Mouse (Mus musculus): ENCODE results near the gene Exoc3l4. TPM values are rescaled to one million over a fixed set of nuclear protein-coding genes. Genes with fewer than 3 reads are reported as not detected.

The Exoc3l4 gene
- polyA plus RNA-seq, 1 experiment from 2014 or later = 7.3 TPM

DNA sequence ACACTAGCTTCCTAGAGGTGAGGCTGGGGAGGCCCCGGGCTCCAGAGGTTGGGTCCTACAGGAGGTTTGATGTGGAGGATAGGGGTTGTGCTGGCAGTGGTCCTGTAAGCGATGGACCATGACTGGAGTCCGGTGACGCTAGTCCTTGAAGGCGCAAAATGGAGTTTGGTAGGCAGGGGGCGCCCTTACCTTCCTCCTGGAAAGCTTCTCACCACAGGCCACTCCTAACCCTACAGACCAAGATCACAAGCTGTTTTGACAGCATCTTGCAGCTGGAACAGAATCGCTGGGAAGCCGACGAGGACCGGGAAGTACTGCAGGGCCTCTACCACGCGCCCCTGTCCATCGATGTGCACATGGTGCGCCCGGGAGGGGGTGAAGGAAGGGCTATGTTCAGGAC is 8.4 kb downstream of the Exoc3l4 start:
- ATAC-seq (replicated peaks; ENCODE audit: insufficient number of reproducible peaks, low FRiP score, low TSS enrichment, low read depth) = no peak; the same call in 1 of the 2 replicates
- peak; percentile 90 for DNase-seq (ENCODE audit: low spot score)
- no peak overlapping the region for H3K4me3 ChIP-seq (ENCODE audit: low read depth, low read length)
- H3K9ac ChIP-seq (replicated peaks; ENCODE audit: low read length) = no peak overlapping the region
- H3K9me3 ChIP-seq (replicated peaks; ENCODE audit: control insufficient read depth, low read length) = no peaks in the 10 kb centered on the region
- WGBS = 3% methylated on average over 15 of the region's 15 CpGs
- no peak overlapping the region; the same call in 1 of the 2 replicates for H3K4me2 ChIP-seq (ENCODE audit: low read depth, low read length)
- no peaks in the 10 kb centered on the region for H3K36me3 ChIP-seq (replicated peaks; ENCODE audit: control insufficient read depth, insufficient read depth, low read depth, low read length)
- H3K27ac ChIP-seq (replicated peaks; ENCODE audit: low read depth, low read length) = no peak overlapping the region
- H3K4me1 ChIP-seq (ENCODE audit: control insufficient read depth, insufficient read depth, low read length) = peaks cover 4% of the 10 kb centered on the region; the same call in 1 of the 2 replicates
- H3K27me3 ChIP-seq (ENCODE audit: control insufficient read depth, insufficient read depth, low read length) = peaks cover 67% of the 10 kb centered on the region

- Histone ChIP-seq H3K27me3 (ENCODE audit: control insufficient read depth, insufficient read depth, low read length) (peaks cover 73% of the 10 kb centered on the region), H3K9ac (replicated peaks; ENCODE audit: low read length) (no peak overlapping the region), H3K4me3 (ENCODE audit: low read depth, low read length) (no peak overlapping the region), H3K4me2 (ENCODE audit: low read depth, low read length) (no peak overlapping the region), H3K4me1 (ENCODE audit: control insufficient read depth, insufficient read depth, low read length) (peaks cover 7% of the 10 kb centered on the region; the same call in 1 of the 2 replicates), H3K27ac (replicated peaks; ENCODE audit: low read depth, low read length) (no peak overlapping the region), H3K9me3 (replicated peaks; ENCODE audit: control insufficient read depth, low read length) (no peaks in the 10 kb centered on the region), H3K36me3 (replicated peaks; ENCODE audit: control insufficient read depth, insufficient read depth, low read depth, low read length) (no peaks in the 10 kb centered on the region)
- ATAC-seq (replicated peaks; ENCODE audit: insufficient number of reproducible peaks, low FRiP score, low TSS enrichment, low read depth) = 0 out of 2 replicates have a peak, but pooled peaks have one; percentile 27
- DNase-seq (ENCODE audit: low spot score) = peak; percentile 91
- 17% methylated on average over 29 of the region's 29 CpGs for WGBS
Observed at GRCm38 (mm10) chr12:111425789-111426460, 9.1 kb downstream of the Exoc3l4 start.

DNA sequence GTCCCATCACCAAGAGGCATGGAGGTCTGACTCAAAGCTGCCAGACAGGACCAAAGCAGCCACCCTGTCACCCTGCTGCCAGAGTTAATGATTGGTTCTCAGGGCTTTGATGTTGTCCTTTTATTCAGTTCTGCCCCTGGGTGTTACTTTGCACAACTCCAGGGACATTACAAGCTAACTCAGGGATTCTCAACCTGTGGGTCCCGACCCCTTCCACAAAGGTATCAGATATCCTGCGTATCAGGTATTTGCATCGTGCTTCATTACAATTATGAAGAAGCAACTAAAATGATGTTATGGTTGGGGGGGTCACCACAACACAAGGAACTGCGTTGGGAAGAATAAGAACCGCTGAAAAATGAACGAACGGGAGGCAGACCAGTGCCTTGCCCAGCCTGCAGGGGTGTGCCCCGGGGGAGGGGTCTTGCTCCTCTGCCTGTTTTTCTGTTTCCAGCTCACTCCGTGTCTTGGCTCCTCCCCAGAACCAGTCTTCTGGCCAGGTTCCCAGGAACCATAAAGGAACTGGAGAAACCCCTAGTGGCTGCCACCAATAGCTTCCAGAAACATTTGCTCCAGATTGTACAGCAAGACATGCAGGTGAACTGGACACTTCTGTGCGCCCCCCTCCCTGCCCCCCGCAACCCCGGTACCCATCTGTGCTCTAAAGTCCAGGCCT is 10.8 kb downstream of the Exoc3l4 start:
- peaks cover 62% of the 10 kb centered on the region for H3K27me3 ChIP-seq (ENCODE audit: control insufficient read depth, insufficient read depth, low read length)
- no peak overlapping the region for H3K4me3 ChIP-seq (ENCODE audit: low read depth, low read length)
- ATAC-seq (replicated peaks; ENCODE audit: insufficient number of reproducible peaks, low FRiP score, low TSS enrichment, low read depth) (no peak), DNase-seq (ENCODE audit: low spot score) (no peak)
- H3K9me3 ChIP-seq (replicated peaks; ENCODE audit: control insufficient read depth, low read length) = no peaks in the 10 kb centered on the region
- peaks cover 7% of the 10 kb centered on the region for H3K4me1 ChIP-seq (ENCODE audit: control insufficient read depth, insufficient read depth, low read length)
- H3K9ac ChIP-seq (replicated peaks; ENCODE audit: low read length) = no peak overlapping the region
- WGBS = 47% methylated on average over 12 of the region's 12 CpGs
- H3K36me3 ChIP-seq (replicated peaks; ENCODE audit: control insufficient read depth, insufficient read depth, low read depth, low read length) = no peaks in the 10 kb centered on the region
- no peak overlapping the region for H3K27ac ChIP-seq (replicated peaks; ENCODE audit: low read depth, low read length)
- H3K4me2 ChIP-seq (ENCODE audit: low read depth, low read length) = no peak overlapping the region

GRCm38 (mm10) chr12:111428364-111428763 is 11.5 kb downstream of the Exoc3l4 start:
- Histone ChIP-seq H3K4me3 (ENCODE audit: low read depth, low read length) (no peak overlapping the region), H3K4me1 (ENCODE audit: control insufficient read depth, insufficient read depth, low read length) (peaks cover 7% of the 10 kb centered on the region), H3K9ac (replicated peaks; ENCODE audit: low read length) (no peak overlapping the region; the same call in 1 of the 2 replicates), H3K27me3 (ENCODE audit: control insufficient read depth, insufficient read depth, low read length) (peaks cover 54% of the 10 kb centered on the region), H3K4me2 (ENCODE audit: low read depth, low read length) (peak overlapping the region; percentile 19), H3K27ac (replicated peaks; ENCODE audit: low read depth, low read length) (no peak overlapping the region), H3K36me3 (replicated peaks; ENCODE audit: control insufficient read depth, insufficient read depth, low read depth, low read length) (no peaks in the 10 kb centered on the region), H3K9me3 (replicated peaks; ENCODE audit: control insufficient read depth, low read length) (no peaks in the 10 kb centered on the region)
- ATAC-seq (replicated peaks; ENCODE audit: insufficient number of reproducible peaks, low FRiP score, low TSS enrichment, low read depth) (no peak), DNase-seq (ENCODE audit: low spot score) (no peak)
- 20% methylated on average over 8 of the region's 8 CpGs for WGBS

DNA sequence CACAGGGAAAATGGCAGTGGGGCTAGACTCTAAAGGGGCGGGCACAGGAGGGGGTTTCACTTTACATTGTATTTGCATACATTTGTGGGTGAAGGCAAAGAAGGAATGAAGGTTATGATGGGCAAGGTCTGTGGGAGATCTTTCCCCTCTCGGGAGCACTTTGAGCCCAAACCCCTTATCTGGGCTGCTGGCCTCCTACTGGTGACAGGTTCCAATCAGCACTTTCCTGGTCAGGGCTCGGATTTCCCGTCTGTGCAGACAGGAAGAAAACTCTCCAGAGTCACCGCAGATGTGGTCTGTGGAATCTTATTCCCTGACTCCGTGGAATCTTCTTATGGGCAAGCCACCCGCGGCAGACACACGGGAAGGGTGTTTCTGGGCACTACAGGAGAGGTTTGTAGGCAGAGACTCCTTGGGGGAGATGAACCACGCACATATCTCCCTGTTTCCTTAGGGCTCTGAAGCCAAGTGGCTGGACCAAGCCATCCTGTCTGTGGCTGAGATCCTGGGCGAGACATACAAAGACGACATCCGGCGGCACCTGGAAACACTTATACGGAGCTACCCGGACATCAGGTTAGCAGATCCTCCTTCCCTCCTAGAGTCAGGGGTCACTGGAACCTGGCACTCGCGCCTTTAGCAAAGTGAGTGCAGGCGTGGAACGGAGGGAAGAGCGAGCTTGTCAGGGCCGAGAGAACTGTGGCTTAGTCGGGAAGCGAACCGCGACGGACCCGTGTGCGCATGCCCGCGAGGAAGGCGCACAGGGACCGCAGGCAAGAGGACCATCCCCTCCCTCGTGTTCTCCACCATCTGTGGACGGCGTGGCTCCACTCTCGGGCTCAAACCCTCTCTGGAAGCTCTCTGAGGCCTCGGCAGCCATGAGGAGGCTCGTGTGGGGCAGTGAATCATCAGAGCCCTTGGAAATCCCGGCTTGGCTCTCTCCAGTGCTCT is 12.4 kb downstream of the Exoc3l4 start:
- DNase-seq (ENCODE audit: low spot score) (peak; percentile 72), ATAC-seq (replicated peaks; ENCODE audit: insufficient number of reproducible peaks, low FRiP score, low TSS enrichment, low read depth) (no peak)
- H3K9me3 ChIP-seq (replicated peaks; ENCODE audit: control insufficient read depth, low read length) = no peaks in the 10 kb centered on the region
- peaks cover 45% of the 10 kb centered on the region for H3K27me3 ChIP-seq (ENCODE audit: control insufficient read depth, insufficient read depth, low read length)
- H3K4me2 ChIP-seq (ENCODE audit: low read depth, low read length) = peak overlapping the region; percentile 59
- peaks cover 7% of the 10 kb centered on the region for H3K4me1 ChIP-seq (ENCODE audit: control insufficient read depth, insufficient read depth, low read length)
- H3K36me3 ChIP-seq (replicated peaks; ENCODE audit: control insufficient read depth, insufficient read depth, low read depth, low read length) = no peaks in the 10 kb centered on the region
- no peak overlapping the region for H3K27ac ChIP-seq (replicated peaks; ENCODE audit: low read depth, low read length)
- under 1% methylated on average over 40 of the region's 40 CpGs for WGBS
- H3K4me3 ChIP-seq (ENCODE audit: low read depth, low read length) = peak overlapping the region; percentile 24
- peak overlapping the region; percentile 43 for H3K9ac ChIP-seq (replicated peaks; ENCODE audit: low read length)

DNA sequence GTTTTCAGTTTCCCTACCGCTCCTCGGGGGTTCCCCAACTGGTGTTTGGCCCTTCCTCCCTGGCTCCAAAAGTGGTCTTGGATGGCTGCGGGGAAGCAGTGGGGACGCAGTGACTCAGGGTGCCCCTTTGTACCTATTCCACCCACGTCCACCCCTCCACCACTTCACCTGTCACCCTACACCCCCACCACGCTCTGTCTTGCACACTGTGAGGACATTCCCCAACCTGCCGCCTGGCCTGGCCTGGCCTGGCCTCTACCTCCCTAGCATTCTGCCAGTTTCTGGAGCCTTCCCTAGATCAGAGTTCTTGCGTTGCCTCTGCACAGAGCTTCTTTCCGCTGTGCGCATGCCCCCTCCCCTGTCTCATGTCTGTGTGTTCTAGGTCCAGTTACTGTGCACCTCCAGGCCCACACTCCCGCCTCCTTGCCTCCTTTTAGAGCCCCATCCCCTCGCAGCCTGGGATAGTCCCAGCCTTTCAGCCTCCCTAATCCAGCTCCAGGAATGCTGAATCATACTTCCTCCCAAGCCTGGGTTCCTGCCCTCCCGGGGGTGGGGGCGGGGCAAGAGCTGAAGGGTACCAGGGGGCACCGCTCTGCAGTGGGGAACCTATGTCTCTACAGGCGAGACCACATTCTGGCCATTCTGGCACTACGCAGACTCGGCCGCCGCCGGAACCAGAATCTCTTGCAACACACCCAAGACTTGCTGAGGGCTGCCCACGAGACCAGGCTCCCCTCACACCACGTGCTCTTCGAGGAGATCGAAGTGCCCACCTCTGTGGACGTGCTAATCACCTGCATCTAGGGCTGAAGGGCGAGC is 13.4 kb downstream of the Exoc3l4 start:
- no peak overlapping the region; the same call in 1 of the 2 replicates for H3K9ac ChIP-seq (replicated peaks; ENCODE audit: low read length)
- 9% methylated on average over 27 of the region's 27 CpGs for WGBS
- ATAC-seq (replicated peaks; ENCODE audit: insufficient number of reproducible peaks, low FRiP score, low TSS enrichment, low read depth) = no peak
- no peaks in the 10 kb centered on the region for H3K36me3 ChIP-seq (replicated peaks; ENCODE audit: control insufficient read depth, insufficient read depth, low read depth, low read length)
- H3K4me3 ChIP-seq (ENCODE audit: low read depth, low read length) = peak overlapping the region; percentile 24; the same call in 1 of the 2 replicates
- peaks cover 7% of the 10 kb centered on the region for H3K4me1 ChIP-seq (ENCODE audit: control insufficient read depth, insufficient read depth, low read length)
- no peaks in the 10 kb centered on the region for H3K9me3 ChIP-seq (replicated peaks; ENCODE audit: control insufficient read depth, low read length)
- H3K4me2 ChIP-seq (ENCODE audit: low read depth, low read length) = peak overlapping the region; percentile 59
- H3K27me3 ChIP-seq (ENCODE audit: control insufficient read depth, insufficient read depth, low read length) = peaks cover 36% of the 10 kb centered on the region
- DNase-seq (ENCODE audit: low spot score) = no peak
- H3K27ac ChIP-seq (replicated peaks; ENCODE audit: low read depth, low read length) = no peak overlapping the region
